Mouse (Mus musculus) lung, embryonic 14.5 days (tissue): ENCODE data around the gene Ctnna2. TPM values are rescaled to one million over a fixed set of nuclear protein-coding genes. Genes with fewer than 3 reads are reported as not detected.

ENCODE experiments used
- ATAC-seq: fragments of 200-750 bp; cut with Nextera tagmentation; 2 replicates; pipeline ENCODE4 v1.8.0; 2017; ENCODE audit warnings: mild to moderate bottlenecking, moderate TSS enrichment, moderate library complexity; ENCODE audit not compliant: insufficient read depth
- DNase-seq: peaks from one replicate; pipeline ENCODE4 v3.0.0-alpha.2; 2015
- H3K27ac ChIP-seq: fragments of 300-500 bp; sonication (generic); 2 replicates; pipeline ENCODE4 v1.5.1; 2014; ENCODE audit warnings: low read depth, mild to moderate bottlenecking, moderate library complexity
- H3K27me3 ChIP-seq: fragments of 300-500 bp; sonication (generic); 2 replicates; pipeline ENCODE4 v1.6.1; 2014; ENCODE audit warnings: low read length, control low read depth; ENCODE audit not compliant: insufficient read depth
- H3K36me3 ChIP-seq: fragments of 300-500 bp; sonication (generic); 2 replicates; pipeline ENCODE4 v1.6.1; 2014; ENCODE audit warnings: control low read depth; ENCODE audit not compliant: insufficient read depth
- H3K4me1 ChIP-seq: fragments of 300-500 bp; sonication (generic); 2 replicates; pipeline ENCODE4 v1.6.1; 2014; ENCODE audit warnings: antibody characterized with exemption, control low read depth; ENCODE audit not compliant: insufficient read depth
- H3K4me2 ChIP-seq: fragments of 300-500 bp; sonication (generic); 2 replicates; pipeline ENCODE4 v1.6.1; 2014; ENCODE audit warnings: mild to moderate bottlenecking
- H3K4me3 ChIP-seq: fragments of 300-500 bp; sonication (generic); 2 replicates; pipeline ENCODE4 v1.5.1; 2014; ENCODE audit warnings: low read depth, low read length
- H3K9ac ChIP-seq: fragments of 300-500 bp; sonication (generic); 2 replicates; pipeline ENCODE4 v1.6.1; 2014
- H3K9me3 ChIP-seq: fragments of 300-500 bp; sonication (generic); 2 replicates; pipeline ENCODE4 v1.6.1; 2016; ENCODE audit warnings: low read depth, low read length, control low read depth
- CTCF ChIP-seq: IDR thresholded peaks from 2 replicates; pipeline ENCODE4 v1.5.1; 2016; ENCODE audit warnings: antibody characterized with exemption, low read depth
- WGBS: fragments of 180-500 bp; shearing (Covaris S2); extraction: QIAGEN DNeasy Blood & Tissue Kit; methylation state at CpG from one replicate; pipeline ENCODE4 v1.1.7; 2014; 5-methylcytosine and 5-hydroxymethylcytosine counted together
- polyA plus RNA-seq: library from polyadenylated mRNA; unstranded; fragments of >200 nt; fragmentation: Nextera tagmentation; extraction: Ambion mirVana; gene quantifications from 2 replicates; pipeline ENCODE4 v1.2.1, GENCODE M21; 2014

Gene Ctnna2
- polyA plus RNA-seq, 1 experiment from 2014 or later = 4.4 TPM

DNA sequence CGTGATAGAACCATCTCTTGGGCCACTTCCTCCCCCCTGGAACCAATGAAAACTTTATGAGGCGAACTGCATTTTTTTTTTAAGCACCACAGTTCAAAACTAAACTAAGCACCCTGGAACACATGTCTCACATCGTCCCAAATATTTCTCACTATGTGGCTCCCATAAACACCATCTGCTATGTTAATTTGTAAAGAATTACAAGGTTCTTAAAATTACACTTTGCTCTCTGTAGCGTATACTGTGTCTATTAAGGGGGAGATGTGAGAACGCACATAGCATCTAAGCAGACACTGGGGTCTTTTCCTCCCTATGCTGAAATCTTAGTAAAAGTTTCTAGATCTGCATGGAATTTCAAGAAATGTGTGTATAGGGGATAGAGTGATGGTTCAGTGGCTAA, 822.5 kb downstream of the Ctnna2 start:
- ATAC-seq = no peak
- WGBS = 80% methylated on average over 5 of the region's 5 CpGs
- no peaks in the 10 kb centered on the region for H3K4me1 ChIP-seq

DNA sequence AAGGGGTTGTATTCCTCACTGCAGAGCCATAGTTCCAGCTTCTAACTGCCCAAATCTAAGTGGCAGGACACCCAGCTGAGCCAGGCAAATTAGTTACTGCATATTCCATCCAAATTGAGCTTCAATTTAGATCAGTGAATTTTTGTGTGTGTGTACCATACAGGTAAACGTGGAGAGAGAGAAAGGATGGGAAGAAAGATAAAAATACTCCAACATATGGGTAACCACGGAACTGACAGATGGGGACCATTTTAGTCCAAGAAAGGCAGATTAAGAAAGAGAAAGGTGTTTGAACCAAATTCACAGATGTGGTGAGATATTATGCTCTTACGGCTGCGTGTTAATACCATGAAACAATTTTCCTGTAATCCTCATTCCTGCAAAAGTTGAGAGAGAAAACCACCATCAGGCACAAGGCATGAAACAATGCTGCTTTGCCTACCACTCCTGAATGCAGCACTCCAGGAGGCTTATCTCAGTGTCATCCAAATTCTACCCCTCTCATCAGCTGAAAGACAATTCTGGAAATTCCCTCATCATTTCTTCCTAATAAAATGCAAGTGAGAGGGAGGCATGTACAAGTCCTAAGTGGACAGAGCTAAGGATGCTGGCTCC, 840.1 kb downstream of the Ctnna2 start:
- no peak for DNase-seq
- H3K4me1 ChIP-seq = no peaks in the 10 kb centered on the region
- no peak overlapping the region for H3K27ac ChIP-seq
- H3K4me2 ChIP-seq = no peak overlapping the region
- no peak for ATAC-seq
- 88% methylated on average over 4 of the region's 4 CpGs for WGBS
- no peak for TF ChIP-seq CTCF
- H3K36me3 ChIP-seq = no peaks in the 10 kb centered on the region
- H3K27me3 ChIP-seq = no peaks in the 10 kb centered on the region
- H3K9me3 ChIP-seq = no peaks in the 10 kb centered on the region
- H3K9ac ChIP-seq = no peak overlapping the region
- H3K4me3 ChIP-seq = no peak overlapping the region

More for the DNA sequence above, 822.5 kb downstream of the Ctnna2 start:
- Histone ChIP-seq H3K9me3 (no peaks in the 10 kb centered on the region), H3K27ac (no peak overlapping the region), H3K36me3 (no peaks in the 10 kb centered on the region), H3K9ac (no peak overlapping the region), H3K4me2 (no peak overlapping the region), H3K27me3 (no peaks in the 10 kb centered on the region), H3K4me3 (no peak overlapping the region)
- DNase-seq = no peak
- TF ChIP-seq CTCF = no peak

DNA sequence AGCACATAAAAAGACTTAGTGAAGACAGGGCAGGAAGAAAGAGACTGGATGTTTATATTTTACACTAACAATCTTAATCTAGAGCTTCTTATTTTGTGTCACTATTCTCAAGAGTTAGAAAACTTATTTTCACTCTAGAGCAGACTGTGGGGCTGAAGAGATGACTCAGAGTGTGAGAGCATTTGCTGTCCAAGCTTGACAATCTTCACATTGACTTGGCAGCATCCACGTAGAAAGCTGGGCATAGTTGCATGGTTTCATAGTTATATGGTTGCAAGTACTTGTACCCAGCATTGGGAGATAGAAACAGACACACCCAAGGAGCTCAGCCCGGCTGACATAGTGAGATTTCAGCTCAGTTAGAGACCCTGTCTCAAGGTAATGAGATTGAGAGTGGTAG, 858.6 kb downstream of the Ctnna2 start:
- no peaks in the 10 kb centered on the region for H3K36me3 ChIP-seq
- WGBS = 83% methylated on average over 2 of the region's 2 CpGs

DNA sequence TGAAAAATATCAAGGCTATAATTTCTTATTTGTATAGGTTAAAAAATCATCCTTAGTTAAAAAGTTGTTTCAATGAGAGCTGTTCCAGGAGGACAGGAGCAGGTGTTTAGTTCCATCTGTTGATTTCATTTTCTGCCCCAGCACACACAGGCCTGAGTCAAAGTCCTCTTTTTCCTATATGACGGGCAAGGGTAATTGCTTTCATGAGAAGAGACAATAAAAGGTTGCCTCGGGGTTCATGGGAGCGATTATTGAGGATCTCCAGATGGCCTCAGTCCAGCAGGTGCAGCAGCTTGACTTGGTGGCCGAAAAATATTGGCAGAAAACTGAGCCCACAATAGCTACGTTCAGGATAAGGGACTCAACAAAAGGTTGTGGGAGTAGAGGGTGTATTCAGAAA, 859.0 kb downstream of the Ctnna2 start:
- Histone ChIP-seq H3K36me3 (no peaks in the 10 kb centered on the region), H3K27me3 (no peaks in the 10 kb centered on the region), H3K4me3 (no peak overlapping the region), H3K4me2 (no peak overlapping the region), H3K9me3 (no peaks in the 10 kb centered on the region), H3K9ac (no peak overlapping the region), H3K27ac (no peak overlapping the region), H3K4me1 (no peaks in the 10 kb centered on the region)
- WGBS = 77% methylated on average over 5 of the region's 5 CpGs
- DNase-seq = no peak
- ATAC-seq = no peak
- no peak for TF ChIP-seq CTCF

More for the DNA sequence above, 858.6 kb downstream of the Ctnna2 start:
- Histone ChIP-seq H3K27me3 (no peaks in the 10 kb centered on the region), H3K9ac (no peak overlapping the region), H3K27ac (no peak overlapping the region), H3K4me1 (no peaks in the 10 kb centered on the region), H3K9me3 (no peaks in the 10 kb centered on the region), H3K4me2 (no peak overlapping the region), H3K4me3 (no peak overlapping the region)
- no peak for TF ChIP-seq CTCF
- ATAC-seq (no peak), DNase-seq (no peak)

GRCm38 (mm10) chr6:77109095-77109945, 870.2 kb downstream of the Ctnna2 start:
- Histone ChIP-seq H3K9me3 (no peaks in the 10 kb centered on the region), H3K36me3 (no peaks in the 10 kb centered on the region), H3K9ac (no peak overlapping the region), H3K4me3 (no peak overlapping the region), H3K4me1 (no peaks in the 10 kb centered on the region), H3K4me2 (no peak overlapping the region), H3K27me3 (no peaks in the 10 kb centered on the region), H3K27ac (no peak overlapping the region)
- 58% methylated on average over 10 of the region's 10 CpGs for WGBS
- TF ChIP-seq CTCF = no peak
- ATAC-seq (no peak), DNase-seq (no peak)

GRCm38 (mm10) chr6:77101047-77101446, 878.5 kb downstream of the Ctnna2 start:
- no peak overlapping the region for H3K27ac ChIP-seq
- H3K36me3 ChIP-seq = no peaks in the 10 kb centered on the region
- H3K4me2 ChIP-seq = no peak overlapping the region
- no peak for TF ChIP-seq CTCF
- H3K9me3 ChIP-seq = no peaks in the 10 kb centered on the region
- no peak for ATAC-seq
- no peak overlapping the region for H3K4me3 ChIP-seq
- H3K27me3 ChIP-seq = no peaks in the 10 kb centered on the region
- no peaks in the 10 kb centered on the region for H3K4me1 ChIP-seq
- H3K9ac ChIP-seq = no peak overlapping the region
- DNase-seq = no peak
- WGBS = 39% methylated on average over 1 of the region's 1 CpGs

DNA sequence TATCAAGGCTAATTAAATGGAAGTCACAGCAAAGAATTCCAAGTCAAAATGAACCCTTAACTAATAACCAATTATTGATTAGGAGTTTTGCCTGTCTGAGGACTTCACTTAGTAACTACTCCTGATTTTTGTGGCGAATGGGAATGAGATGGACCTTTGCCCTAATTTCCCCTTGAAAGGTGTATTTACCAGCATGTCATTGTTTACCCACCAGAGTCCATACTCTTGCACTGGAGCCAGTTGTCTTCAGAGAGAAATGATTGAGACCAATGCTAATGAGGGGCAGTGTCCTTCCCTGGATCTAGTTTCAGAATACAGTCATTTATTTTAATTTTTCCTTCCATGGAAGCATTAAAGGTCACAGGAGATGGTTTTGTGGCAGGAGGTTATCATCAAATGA, 881.0 kb downstream of the Ctnna2 start:
- H3K9me3 ChIP-seq = no peaks in the 10 kb centered on the region
- H3K4me1 ChIP-seq = no peaks in the 10 kb centered on the region
- H3K4me3 ChIP-seq = no peak overlapping the region
- TF ChIP-seq CTCF = no peak
- no peak overlapping the region for H3K4me2 ChIP-seq
- no peaks in the 10 kb centered on the region for H3K27me3 ChIP-seq
- H3K36me3 ChIP-seq = no peaks in the 10 kb centered on the region
- no peak for DNase-seq
- 85% methylated on average over 1 of the region's 1 CpGs for WGBS
- no peak for ATAC-seq
- H3K27ac ChIP-seq = no peak overlapping the region
- H3K9ac ChIP-seq = no peak overlapping the region
